Mouse (Mus musculus): ENCODE data around the gene Rab36.

Gene Rab36

DNA sequence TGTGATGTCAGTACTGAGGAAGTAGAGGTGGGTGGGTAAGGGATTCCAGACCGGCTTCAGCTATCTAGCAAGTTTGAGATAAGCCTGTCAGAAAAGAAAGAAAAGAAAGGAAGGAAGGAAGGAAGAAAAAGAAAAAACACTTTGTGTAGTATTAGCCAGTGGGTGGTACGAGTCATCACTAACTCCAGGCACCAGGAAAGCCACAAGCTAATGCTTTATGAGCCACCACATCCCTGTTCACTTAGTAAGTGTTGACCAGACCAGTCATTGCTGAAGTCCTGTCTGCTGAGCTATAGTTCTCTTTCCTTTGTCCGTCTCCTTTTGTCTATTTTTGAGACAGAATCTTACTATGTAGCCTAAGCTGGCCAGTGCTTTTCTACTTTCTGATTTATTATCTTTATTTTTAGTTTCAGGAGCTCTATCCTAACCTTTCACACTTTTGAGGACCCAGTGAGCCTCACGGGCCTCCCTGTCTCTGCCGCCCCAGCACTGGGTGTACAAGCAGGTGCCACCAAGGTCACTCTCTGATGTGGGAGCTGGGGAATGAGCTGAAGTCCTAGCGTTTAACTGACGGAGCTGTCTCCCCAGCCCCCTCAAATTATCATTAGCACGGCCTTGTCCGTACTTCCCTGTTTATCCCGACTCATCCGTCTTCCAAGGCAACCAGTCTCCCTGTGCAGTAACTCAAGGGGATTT is 33.6 kb downstream of the Rab36 start:
- DNase-seq: no peak

GRCm38 (mm10) chr10:75075665-75076064 is 38.8 kb downstream of the Rab36 start:
- DNase-seq: no peak

DNA sequence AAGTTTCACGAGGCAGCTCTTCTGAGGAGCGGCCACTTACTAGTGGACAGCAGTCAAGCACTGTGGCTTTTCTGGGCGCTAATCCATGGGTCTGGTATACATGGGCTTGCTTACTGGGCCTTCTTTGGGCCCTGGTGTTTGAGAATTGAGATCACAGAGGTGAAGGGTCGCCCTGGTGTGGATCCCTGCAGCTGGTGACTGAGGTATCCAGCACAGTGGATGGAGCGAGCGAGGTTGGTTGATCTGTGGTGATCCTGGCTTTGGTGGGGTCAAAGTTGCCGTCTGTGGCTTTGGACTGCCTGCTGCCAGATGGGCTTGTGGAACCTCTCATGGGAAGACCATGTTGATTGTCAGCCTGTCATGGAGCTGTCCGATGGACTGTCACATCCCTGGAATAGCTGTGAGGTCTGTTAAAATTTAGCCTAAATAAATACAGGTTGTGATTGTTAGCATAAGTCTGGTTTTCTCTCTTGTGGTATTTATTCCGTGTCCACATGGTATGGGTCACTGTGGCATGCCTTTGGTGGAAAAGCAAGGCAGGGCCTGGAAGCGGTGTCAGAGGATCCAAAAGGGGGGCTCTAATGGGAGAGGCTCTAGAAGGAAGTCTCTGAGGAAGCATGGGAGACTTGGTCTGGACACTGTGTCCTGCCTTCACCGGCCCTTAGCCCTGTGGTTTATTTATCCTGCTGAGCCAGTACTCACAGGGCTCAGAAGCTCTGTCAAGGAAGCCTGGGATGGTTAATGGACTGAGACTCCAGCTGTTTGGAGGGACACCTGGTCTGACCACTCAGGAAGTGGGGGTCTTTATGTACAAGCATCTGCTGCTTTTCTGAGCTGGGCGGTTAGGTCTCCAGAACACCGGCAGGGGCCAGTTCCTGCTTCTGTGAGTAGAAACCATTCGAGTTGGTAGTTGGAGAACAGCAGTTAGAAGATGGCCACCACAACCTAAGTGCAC is 41.6 kb downstream of the Rab36 start:
- DNase-seq: no peak

DNA sequence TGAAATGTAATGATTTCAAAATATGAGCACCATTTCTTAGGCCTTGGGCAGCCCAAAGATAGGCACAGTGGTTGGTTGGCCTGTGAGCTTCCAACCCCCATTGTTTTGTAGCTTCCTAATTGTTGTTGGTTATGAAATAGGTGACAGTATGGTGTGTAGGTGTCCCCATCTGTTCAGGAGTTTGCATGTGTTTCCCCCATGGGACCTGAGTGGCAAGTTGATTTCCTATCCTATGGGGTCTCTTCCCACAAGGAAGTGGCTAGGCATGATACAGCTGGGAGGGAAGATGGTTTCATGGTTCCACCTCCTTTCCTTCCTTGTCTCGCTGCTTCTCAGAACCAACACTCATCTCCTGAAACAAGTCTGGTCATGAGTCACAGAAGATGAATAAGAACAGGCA is 48.5 kb downstream of the Rab36 start:
- DNase-seq: no peak

- no peak for DNase-seq
Observed at GRCm38 (mm10) chr10:75088471-75088870, 51.6 kb downstream of the Rab36 start.

GRCm38 (mm10) chr10:75091478-75092152 is 54.8 kb downstream of the Rab36 start:
- no peak for DNase-seq

- DNase-seq: no peak
Observed at GRCm38 (mm10) chr10:75093252-75093987, 56.6 kb downstream of the Rab36 start.

GRCm38 (mm10) chr10:75094338-75094737 is 57.5 kb downstream of the Rab36 start:
- no peak for DNase-seq

DNA sequence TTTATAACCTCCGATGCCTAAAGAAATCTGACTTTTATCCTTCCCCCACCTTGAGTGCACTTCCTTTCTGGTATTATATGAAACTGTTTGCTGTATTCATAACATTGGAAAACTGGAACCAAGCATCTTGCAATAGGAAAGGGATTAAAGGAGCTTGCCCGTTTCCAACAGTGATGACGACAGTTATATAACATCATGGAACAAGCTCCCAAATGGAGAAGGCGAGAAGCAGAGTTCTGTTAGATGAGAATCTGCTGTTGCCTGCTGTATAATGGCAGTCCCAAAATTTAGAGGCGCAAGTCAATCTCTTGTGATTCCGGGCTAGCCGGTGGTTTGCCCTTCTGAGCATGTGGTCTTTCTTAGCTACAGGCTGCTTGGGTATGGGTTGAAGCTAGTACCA is 58.4 kb downstream of the Rab36 start:
- DNase-seq: no peak

GRCm38 (mm10) chr10:75098446-75099183 is 61.8 kb downstream of the Rab36 start:
- no peak for DNase-seq

GRCm38 (mm10) chr10:75100298-75100697 is 63.4 kb downstream of the Rab36 start:
- DNase-seq: no peak

DNA sequence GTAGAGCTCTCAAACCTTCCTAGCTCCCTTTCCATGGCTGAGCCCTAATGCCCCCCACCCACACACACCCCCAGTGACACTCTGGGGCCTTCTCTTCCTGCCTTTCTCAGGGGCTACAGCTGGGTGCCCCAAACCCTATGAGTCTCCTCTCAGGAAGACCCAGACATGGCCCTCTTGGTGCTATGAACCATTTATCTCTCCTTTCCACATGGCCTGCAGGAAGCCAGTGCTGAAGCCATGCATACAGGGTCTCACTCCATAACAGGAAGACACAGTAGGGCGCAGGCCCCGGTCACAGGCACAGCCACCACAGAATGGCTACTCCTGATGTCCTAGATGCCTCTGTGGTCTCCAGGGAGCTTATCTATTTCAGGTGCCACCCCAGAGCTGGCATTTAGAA is 66.6 kb downstream of the Rab36 start:
- DNase-seq: no peak

Data from thymus, adult 18-20 months (tissue).